Mouse (Mus musculus): ENCODE measurements around the gene Retsat. TPM values are rescaled to one million over a fixed set of nuclear protein-coding genes. Genes with fewer than 3 reads are reported as not detected.

Retsat gene
- total RNA-seq, 2 experiments from 2014 or later, result 159 to 166 TPM

DNA sequence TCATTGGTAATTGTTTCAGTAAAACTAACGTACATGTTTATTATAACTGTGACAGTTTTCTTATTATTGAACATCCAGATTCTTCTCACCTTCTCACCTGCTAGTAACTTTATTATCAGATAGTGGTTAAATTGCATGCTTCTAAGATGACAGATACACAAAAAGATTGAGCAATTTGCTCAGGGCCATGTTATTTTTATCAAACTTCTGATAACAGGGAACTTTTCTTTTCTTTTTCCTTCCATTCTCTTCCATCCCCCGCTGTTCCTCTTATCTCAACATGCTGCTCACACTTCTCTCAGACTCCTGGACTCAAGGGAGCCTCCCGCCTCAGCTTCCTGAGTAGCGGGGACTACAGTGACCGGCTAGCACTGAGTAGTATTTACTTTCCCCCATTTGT is 22.6 kb downstream of the Retsat start:
- DNase-seq (ENCODE audit: low spot score in 2 of 2), result no peak

DNA sequence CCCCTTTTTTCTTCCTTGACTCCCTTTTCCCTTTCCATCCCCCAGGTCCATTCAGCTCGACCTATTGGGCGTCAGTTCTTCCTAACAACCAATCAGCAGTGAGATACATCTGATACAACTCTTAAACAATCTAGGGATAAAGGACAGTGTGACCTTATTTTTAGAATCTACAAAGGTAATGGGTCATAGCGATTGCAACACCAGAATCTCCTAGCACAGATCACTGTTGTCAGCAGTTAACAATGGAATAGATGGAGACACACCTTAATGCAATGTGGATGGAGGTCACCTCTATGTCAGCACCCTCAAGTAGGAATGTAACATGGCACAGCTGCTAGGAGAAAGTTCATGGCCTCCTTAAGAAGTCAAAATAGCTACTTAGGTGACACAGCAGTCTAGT is 24.6 kb downstream of the Retsat start:
- no peak for DNase-seq (ENCODE audit: low spot score in 2 of 2)

DNA sequence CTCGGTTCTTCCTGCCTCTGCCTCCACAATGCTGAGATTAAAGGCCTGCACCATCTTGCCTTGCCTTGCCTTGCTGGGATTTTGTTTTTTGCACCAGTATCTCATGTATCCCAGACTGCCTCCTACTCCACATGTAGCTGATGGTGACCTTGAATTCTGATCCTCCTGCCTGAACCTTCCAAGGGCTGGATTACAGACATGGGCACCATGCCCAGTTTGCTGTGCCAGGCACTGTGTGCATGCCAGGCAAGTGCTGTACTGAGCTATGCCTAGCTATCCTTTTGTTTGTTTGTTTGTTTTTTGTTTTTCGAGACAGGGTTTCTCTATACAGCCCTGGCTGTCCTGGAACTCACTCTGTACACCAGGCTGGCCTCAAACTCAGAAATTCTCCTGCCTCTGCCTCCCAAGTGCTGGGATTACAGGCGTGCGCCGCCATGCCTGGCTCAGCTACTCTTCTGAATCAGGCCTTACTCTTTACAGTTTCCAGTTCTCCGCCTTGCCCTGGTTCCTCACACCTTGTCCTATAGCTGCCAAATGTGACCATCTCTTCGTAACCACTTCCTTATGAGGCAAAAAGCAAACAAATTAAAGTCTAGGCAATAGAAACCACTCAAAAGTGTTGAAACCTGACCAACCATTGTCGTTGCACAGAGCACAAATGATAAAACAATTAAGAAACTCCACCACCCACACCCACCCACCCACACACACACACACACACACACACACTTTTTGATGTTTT is 25.6 kb downstream of the Retsat start:
- no peak for DNase-seq (ENCODE audit: low spot score in 2 of 2)

DNA sequence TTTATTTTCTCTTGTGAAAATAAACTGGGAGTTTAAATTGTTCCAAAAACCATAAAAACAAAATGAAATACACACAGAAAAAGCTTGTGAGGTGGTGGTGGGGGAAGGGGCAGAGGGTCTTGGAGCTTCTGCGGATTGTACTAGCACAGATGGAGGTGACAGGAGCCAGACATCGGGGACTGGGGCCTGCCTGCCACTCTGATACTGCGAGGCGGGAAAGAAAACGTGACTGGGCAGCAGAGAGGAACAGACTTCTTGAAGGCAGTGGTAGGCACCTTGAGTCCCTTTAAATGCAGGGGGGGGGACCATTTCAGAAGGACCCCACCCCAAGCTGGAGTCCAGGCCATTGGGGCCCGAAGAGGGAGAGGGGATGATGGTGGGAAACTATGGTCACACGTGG is 28.1 kb downstream of the Retsat start:
- no peak for DNase-seq (ENCODE audit: low spot score in 2 of 2)

DNA sequence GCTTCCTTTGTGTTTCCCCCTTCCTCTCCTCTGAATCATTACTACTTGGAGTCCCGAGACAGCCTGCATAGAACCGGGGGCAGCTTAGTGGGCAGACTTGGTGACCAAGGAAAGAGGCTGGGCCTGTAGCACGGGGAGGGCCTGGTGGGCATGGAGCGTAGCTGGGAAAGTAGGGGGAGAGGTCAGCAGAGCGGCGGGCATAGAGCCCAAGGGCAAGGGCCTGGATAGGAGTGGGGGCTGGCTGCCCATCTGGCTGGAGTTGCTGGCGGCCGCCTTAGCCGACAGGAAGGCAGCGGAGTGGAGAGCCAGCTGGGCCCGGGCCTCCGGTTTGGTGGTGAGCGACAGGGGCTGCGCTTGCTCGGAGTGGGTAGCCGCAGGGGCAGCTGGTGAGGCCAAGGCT is 29.0 kb downstream of the Retsat start:
- no peak for DNase-seq (ENCODE audit: low spot score in 2 of 2)

DNA sequence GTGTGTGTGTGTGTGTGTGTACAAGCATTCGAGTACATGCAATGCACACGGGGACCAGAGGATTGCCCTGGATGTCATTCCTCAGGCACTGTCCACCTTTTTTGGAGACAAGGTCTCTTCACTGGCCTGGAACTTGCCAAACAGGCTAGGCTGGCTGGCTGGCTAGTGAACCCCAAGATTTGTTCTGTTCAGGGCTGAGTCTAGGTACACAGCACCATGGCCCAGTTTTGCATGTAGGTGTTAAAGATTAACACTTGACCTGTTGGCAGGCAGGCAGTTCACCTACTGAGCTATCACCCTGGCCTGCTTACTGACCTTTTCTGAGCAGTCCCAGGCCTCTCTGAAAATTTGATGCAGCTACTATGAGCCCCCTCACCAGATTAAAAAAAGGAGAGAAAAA is 32.1 kb downstream of the Retsat start:
- no peak for DNase-seq (ENCODE audit: low spot score in 2 of 2)

DNA sequence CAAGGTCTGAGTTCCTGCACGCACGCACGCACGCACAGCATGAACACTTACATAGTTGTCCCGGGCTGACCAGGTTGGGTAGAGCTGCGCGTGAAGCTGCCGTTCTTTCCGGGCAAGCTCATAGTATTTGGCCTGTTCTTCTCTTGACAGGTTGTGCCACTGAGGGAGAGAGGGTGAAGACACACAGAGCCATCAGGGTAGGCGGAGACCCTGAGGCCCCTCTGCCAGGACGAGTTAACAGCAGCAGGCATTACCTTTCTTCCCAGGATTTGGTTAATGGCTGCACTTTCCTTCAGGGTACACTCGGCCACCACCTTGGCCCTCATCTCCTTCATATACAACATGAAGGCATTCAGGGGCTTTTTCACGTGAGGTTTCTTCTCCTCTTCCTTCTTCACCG is 32.7 kb downstream of the Retsat start:
- no peak for DNase-seq (ENCODE audit: low spot score in 2 of 2)

DNA sequence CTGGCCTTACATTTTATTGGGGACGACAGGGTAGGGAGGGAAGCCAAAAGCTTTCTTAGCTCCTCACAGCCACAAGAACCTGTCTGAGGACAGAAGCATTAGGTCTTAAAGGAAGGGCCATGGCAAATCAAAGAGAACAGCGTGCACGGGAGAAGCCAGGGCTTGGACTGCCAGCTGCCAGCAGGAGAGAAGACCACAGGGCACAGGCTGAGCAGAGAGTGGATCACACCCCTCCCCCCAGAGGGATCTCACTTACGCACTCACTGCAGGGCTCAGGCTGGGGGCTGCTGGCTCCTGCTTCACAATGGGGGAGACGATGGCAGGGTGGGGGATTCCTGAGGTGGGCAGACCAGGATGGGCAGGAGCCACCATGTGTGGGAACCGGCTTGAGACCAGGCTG is 33.4 kb downstream of the Retsat start:
- DNase-seq (ENCODE audit: low spot score in 2 of 2), result no peak

DNA sequence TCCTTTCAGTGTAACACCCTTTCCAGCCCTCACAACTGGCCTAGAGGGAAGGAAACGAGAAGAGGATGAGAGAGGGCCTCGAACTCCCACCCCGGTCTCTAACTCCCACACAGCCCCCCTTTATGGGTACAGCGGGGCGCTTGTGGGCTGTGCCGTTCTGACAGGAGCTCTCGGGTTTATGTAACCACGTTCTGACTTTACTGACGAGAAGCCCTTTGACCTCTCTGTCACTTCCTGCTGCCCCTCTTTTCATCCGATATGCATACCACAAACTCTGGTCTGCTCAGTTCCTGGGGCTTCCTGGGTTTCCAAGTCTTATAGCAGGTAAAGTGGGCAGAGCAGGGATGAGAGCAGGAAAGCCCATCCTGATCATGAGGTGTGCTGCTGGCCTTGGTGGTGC is 36.0 kb downstream of the Retsat start:
- DNase-seq (ENCODE audit: low spot score in 2 of 2), result no peak

DNA sequence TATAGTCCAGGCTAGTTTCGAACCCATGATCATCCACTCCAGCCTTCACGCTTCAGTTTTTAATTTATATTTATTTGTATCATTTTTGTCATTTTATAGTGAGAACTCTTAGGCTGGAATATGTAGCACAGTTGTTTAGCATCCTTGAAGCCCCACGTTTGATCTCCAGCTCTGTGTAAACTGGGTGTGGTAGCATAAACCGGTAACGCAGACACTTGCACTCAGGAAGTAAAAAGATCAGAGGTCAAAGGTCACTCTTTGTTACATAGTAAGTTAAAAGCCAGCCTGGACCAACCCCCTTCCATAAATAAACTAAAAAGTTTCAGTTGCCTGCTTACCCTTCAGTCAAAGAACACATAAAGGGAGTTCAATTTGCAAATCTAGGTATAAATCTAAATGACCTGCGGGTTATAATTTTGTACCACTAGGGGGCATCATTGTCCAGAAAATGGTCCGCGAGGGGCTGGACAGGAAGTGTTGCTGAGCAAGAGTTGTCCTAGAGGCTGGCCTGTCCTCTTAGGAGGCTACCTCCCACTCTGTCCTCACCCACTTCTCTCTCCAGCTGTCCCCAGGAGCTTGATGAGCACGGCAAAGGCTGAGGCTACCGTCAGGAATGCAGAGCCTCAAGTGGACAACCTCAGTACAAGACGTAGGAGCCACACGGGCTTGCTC is 37.6 kb downstream of the Retsat start:
- DNase-seq (ENCODE audit: low spot score in 2 of 2), result no peak

DNA sequence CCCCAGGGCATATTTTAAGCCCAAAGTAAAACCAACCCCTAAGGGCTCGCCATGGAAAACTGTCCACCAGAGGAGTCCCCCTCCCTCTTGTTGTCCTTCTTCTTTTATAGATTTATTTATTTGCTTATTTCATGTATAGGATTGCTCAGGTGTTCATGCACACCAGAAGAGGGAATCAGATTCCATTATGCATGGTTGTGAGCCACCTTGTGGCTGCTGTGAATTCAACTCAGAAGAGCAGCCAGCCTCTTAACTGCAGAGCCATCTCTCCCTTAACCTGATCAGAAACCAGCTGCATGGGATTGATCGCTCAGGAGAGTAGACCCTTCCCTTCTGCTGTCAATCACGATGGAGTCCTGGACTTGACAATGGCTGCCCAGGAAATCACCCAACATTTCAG is 38.7 kb downstream of the Retsat start:
- DNase-seq (ENCODE audit: low spot score in 2 of 2), result no peak

DNA sequence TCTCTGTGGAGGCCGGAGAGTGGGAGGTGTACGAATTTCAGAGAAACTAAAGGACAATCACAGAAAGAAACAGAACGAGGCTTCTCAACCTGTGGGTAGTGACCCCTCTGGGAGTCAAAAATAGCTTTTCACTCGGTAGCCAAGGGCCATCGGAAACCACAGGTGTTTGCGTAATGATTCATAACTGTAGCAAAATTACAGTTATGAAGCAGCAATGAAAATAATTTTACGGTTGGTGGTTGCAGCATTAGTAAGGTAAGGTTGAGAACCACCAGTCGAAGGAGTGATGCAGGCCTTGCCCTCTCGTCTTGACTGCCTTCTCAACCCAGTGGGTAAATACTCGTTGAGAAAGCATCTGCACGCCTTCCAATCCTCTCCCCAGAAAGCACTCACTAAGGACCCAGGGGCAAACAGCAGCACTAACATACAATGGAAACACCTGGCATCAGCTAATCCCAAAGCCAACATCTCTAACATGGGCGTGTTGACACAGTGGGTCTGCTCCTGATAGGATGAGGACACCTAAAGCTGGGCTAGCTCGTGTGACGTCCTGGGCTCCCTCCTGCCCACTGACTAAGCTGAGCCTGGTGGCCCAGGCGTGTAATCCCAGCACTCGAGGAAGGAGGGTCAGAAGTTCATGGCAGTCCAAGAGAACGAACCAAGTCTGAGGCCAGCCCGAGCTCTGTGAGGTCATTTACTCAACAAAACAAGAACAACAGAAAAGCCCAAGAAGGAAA is 43.1 kb downstream of the Retsat start:
- no peak for DNase-seq (ENCODE audit: low spot score in 2 of 2)

DNA sequence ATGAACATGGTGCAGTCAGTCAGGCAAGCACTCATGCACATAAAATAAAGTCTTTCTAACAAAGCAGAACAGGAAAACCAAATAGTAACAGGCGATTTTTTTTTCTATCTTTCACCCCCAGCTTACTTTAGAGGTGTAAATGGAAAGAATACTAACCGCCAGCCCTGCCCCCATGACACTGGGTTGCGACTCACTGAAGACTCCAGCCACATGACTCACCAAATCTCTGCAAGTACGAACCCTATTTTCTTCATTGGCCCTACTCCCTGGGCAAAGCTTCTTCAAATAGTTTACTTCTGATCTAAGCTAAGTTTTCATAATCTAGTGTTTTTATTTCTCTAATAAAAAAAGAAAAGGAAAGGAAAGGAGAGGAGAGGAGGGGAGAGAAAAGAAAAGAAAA is 46.3 kb downstream of the Retsat start:
- DNase-seq (ENCODE audit: low spot score in 2 of 2), result no peak

DNA sequence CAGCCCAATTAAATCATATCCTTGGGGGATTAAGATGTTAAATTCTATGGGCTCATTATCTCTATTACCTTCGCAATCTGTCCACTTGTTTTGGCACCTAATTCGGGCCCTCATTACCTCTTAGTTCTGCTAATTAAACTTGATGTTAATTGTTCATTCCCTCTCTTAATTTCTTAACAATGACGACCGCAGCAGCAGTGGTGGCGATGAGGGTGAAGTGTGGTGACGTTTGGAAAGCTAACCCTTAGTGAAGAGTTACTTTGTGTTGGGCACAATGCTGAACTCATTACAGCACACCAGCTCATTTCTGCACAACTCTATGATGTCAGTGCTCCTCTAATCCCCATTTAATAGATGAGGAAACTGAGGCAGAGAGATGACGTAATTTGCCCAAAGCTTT is 47.1 kb downstream of the Retsat start:
- DNase-seq (ENCODE audit: low spot score in 2 of 2), result no peak

DNA sequence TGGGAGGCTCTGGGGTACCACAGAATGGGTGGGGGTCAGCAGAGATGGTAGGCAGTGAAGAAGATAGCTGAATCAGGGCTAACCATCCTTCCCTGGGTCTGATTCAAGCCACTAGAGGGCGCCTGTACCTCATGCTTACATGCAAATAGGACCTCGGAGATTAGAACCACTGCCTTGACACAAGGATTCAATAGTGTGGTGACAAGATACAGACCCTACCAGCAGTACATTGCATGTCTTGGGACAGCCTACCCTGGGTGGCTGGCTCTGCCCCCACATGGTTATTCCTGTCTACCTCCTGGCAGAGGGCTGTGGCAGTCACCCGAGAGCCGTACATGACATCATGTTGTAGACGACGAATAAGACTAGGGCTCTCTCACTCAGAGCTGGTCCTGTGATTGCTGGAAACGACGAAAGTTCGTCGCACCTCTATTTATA is 49.1 kb downstream of the Retsat start:
- peak in 1 of 2 experiments; percentile 50 for DNase-seq (ENCODE audit: low spot score in 2 of 2)

DNA sequence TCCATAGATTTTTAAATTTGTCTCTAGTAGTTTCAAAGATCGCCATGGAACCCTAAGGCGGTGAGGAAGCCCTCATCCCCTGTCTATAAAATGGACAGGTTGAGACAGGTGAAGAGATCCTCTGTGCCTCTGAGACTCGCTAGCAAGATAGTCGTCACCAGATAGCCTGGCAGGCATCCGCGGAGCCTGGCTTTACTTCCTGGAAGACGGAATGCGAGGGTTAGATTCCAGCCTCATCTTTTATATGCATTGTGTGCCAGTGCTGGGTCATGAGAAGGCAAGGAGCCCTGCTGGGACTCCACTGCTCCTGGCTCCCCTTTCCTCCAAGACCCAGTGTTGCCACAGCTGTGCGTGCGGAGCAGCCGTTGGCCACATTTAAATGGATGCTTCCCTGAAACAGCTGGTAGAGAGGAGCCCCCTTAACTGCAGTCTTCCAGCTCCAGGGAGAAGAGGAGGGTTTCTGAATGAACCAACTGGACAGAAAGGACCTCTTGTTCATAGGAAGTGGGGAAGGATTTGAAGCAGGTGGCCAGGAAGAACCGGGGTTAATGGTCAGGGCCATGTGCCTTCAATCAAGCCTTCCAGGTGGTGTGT is 49.8 kb downstream of the Retsat start:
- DNase-seq (ENCODE audit: low spot score in 2 of 2), result no peak

DNA sequence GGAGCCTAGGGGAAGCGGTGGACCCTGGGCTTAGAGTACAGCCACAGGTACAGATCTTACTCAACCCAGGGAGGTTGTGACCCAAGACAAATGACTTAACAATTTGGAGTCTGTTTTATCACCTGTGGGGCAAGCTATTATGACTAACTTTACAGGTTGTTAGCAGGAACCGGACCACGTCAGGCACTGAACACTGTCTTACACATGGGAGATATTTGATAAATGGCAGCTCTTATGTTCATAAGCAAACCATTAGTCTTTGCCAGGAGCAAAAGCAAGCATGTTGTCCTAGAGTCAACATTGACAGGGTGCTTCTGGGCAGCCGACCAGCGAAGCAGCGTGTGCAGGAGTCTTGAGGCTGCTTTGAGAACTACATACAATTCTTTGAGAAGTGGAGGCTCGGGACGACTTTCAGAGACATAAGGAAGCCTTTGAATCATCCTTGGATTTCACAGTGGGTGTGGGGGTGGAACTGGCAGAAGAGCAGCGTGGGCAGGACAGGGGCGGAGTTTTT is 52.1 kb downstream of the Retsat start:
- DNase-seq (ENCODE audit: low spot score in 2 of 2), result no peak

DNA sequence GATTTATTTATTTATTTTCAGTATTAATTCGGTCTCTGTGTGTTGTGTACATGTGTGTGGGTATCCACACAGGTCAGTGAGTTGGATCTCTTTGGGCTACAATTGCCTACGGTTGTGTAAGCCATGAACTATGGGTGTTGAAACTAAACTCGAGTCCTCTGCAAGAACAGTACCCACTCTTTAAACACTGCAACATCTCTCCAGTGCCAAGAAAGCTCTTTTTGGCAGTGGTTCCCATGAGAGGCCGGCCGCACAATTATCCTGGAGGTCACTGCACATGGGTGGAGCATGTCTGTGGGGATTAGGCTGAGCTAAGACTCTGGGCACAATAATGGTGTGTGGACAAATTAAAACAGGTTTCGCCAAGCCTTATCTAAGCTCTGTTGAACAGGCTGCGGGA is 55.1 kb downstream of the Retsat start:
- peak in 1 of 2 experiments; percentile 47 for DNase-seq (ENCODE audit: low spot score in 2 of 2)

DNA sequence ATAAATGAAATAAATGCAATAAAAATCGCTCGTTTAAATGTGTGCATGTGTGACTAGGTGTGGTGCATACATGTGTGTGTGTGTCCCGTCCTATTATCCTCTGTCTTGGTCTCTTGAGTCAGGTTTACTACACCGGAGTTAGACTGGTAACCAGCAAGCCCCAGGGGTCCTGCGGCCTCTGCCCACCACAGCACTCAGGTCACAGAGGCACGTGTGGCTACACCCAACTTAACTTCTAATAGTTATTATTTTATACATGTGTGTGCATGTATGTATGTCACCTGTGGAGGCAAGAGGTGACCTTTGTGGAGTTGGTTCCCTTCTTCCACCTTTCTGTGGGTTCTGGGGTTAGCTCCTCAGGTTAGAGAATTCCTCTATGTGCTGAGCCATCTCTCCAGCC is 56.1 kb downstream of the Retsat start:
- no peak for DNase-seq (ENCODE audit: low spot score in 2 of 2)

DNA sequence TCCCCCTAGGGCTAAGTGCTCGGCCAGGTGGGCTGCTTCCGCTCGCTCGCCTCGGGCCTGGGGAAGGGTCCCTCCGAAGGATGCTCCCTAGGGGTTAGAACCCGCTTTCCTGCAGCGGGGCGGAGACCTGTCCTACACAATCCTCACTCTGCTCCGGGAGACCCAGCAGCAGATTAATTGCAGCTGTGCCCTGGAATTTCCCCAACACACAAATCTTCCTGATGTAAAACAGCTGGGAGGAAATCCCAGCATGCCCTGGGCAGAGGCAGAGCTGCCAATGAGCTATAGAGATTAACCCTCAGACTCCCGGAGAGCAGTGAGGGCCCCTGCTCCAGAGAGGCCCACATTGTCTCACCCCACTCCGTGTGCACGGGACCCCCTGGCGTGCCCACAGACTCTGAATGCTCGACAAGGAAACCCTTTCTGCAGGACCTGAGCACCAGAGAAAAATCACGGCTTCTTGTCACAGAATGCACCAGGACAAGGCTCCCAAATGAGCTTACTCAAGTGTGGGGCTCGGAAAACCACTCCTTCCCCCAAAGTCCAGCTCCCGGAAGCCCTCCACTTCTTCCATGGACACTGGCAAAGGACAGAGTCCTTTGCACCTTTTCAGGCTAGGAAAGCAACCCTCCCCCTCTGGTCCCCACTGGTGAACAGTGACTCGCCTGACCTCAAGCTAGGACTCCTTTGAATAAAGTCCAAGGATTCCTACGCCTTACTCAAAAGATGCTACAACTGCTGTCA is 57.2 kb downstream of the Retsat start:
- DNase-seq (ENCODE audit: low spot score in 2 of 2), result peak; percentile 26 to 59

DNA sequence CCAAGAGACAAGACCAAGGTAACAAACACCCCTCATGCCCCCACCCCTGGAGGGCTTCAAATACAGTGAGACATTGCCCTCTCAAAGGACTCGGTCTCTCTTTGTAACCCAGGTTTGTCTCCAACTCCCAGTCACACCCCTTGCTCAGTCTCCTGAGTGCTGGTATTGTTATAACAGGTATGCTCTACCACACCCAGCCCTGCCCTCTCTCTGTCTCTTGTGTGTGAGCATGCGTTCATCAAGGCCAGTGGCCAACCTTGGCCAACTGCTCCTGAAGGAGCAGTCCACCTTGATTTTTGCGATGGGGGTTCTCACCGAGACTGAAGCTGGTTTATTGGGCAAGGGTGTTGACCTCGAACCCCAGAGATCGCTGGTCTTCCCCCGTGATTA is 57.8 kb downstream of the Retsat start:
- no peak for DNase-seq (ENCODE audit: low spot score in 2 of 2)

All from adrenal gland, postnatal 4 days (tissue).